17 mouse cellular contexts compared by ENCODE assay signal in the genomic region with DNA sequence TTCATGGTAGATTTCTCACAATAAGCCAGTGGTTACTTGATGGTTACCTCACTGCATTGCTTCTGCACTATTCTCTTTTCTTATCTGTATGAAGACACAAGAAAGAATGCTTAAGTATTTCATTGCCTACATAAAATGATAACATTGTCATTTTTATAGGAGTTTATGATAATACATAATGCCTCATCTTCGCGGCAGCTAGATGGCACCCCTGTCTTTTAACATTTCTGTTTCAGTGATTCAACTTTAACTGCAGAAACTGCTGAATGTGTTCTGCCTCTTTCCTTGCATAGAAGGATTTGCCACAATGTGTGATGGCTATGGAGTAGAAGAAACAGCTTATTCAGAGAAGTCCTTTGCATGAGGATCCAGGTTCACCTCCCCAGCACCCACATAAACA.
DNase-seq lines count a peak whose midpoint lies in the region; ATAC-seq and TF ChIP-seq lines count a peak whose summit lies in the region.
"Had no signal": no experiment of that assay in that cellular context is flagged by ENCODE, and none has a peak within 500 bp of the region (broad histone marks: within the 10 kb centered on the region; RNA-seq: fewer than 3 reads in every experiment).

No protein-coding gene starts in this region.

- no peaks in the 10 kb centered on the region for H3K4me1 ChIP-seq in hindbrain, postnatal 0 days (ENCODE audit: insufficient read depth, low read length)
- no peaks in the 10 kb centered on the region for H3K4me1 ChIP-seq in hindbrain, embryonic 13.5 days (replicated peaks)
- no peaks in the 10 kb centered on the region for H3K4me1 ChIP-seq in thymus, adult 2 months (replicated peaks; ENCODE audit: control insufficient read depth, insufficient read depth, low read length)
- H3K4me1 ChIP-seq: forebrain, embryonic 10.5 days; heart, embryonic 13.5 days; limb, embryonic 15.5 days had no signal

- no peak overlapping the region for H3K9ac ChIP-seq in hindbrain, postnatal 0 days (replicated peaks; ENCODE audit: low read length)
- no peak overlapping the region for H3K9ac ChIP-seq in hindbrain, embryonic 13.5 days
- H3K9ac ChIP-seq: embryonic facial prominence, embryonic 13.5 days; heart, embryonic 13.5 days; limb, embryonic 15.5 days had no signal

- H3K4me2 ChIP-seq in hindbrain, postnatal 0 days (ENCODE audit: low read depth, low read length), result no peak overlapping the region
- H3K4me2 ChIP-seq in hindbrain, embryonic 13.5 days, result no peak overlapping the region
- H3K4me2 ChIP-seq: embryonic facial prominence, embryonic 13.5 days; heart, embryonic 13.5 days; limb, embryonic 15.5 days had no signal

- no peaks in the 10 kb centered on the region for H3K36me3 ChIP-seq in hindbrain, postnatal 0 days (ENCODE audit: insufficient read depth, low read length)
- no peaks in the 10 kb centered on the region for H3K36me3 ChIP-seq in hindbrain, embryonic 13.5 days
- no peaks in the 10 kb centered on the region for H3K36me3 ChIP-seq in thymus, adult 2 months (ENCODE audit: control insufficient read depth, insufficient read depth, low read length)
- H3K36me3 ChIP-seq: embryonic facial prominence, embryonic 13.5 days; forebrain, embryonic 10.5 days; G1E; heart, embryonic 13.5 days; limb, embryonic 15.5 days had no signal

- no peaks in the 10 kb centered on the region for H3K27me3 ChIP-seq in hindbrain, postnatal 0 days (ENCODE audit: insufficient read depth, low read length)
- H3K27me3 ChIP-seq in hindbrain, embryonic 13.5 days, result no peaks in the 10 kb centered on the region
- H3K27me3 ChIP-seq in thymus, adult 2 months (ENCODE audit: control insufficient read depth, insufficient read depth, low read length), result no peaks in the 10 kb centered on the region
- H3K27me3 ChIP-seq: embryonic facial prominence, embryonic 13.5 days; heart, embryonic 13.5 days had no signal

- peak; percentile 34 for TF ChIP-seq CTCF in hindbrain, postnatal 0 days (IDR thresholded peaks at IDR 0.05; ENCODE audit: low read depth)
- TF ChIP-seq CTCF in thymus, adult 2 months (IDR thresholded peaks at IDR 0.05; ENCODE audit: borderline replicate concordance, control insufficient read depth, extremely low read depth, insufficient read depth, low read length, poor library complexity), result no peak

- intact Hi-C loops in left cerebral cortex, postnatal 25 days (cut with DNase I), result no loop called here
- intact Hi-C loops in left cerebral cortex, postnatal 4 days (cut with DNase I), result loop anchor here (5.0 kb wide), 1 partner anchor 471 kb away; no protein-coding TSS in a partner anchor

- no peak for TF ChIP-seq POLR2A in thymus, adult 2 months (IDR thresholded peaks at IDR 0.05; ENCODE audit: control insufficient read depth, extremely low read depth, insufficient read depth, low read length, poor library complexity)

- 91% methylated on average over 2 of the region's 2 CpGs for WGBS in hindbrain, postnatal 0 days
- 94% methylated on average over 2 of the region's 2 CpGs for WGBS in hindbrain, embryonic 13.5 days
- 97% methylated on average over 2 of the region's 2 CpGs for WGBS in thymus, adult 2 months

- no peak overlapping the region for H3K27ac ChIP-seq in hindbrain, postnatal 0 days
- no peak overlapping the region for H3K27ac ChIP-seq in hindbrain, embryonic 13.5 days
- no peak overlapping the region for H3K27ac ChIP-seq in thymus, adult 2 months (ENCODE audit: control insufficient read depth, insufficient read depth, low read length)
- H3K27ac ChIP-seq: embryonic facial prominence, embryonic 13.5 days; forebrain, embryonic 10.5 days; heart, embryonic 13.5 days; limb, embryonic 15.5 days had no signal

- no peak for ATAC-seq in hindbrain, postnatal 0 days
- ATAC-seq in hindbrain, embryonic 13.5 days (ENCODE audit: low FRiP score), result no peak
- ATAC-seq: inflammation-experienced regulatory T-cells, adult 6 months had no signal

- H3K4me3 ChIP-seq in hindbrain, postnatal 0 days (ENCODE audit: low read length), result no peak overlapping the region
- H3K4me3 ChIP-seq in hindbrain, embryonic 13.5 days, result no peak overlapping the region
- H3K4me3 ChIP-seq in thymus, adult 2 months (ENCODE audit: control insufficient read depth, insufficient read depth, low read length), result no peak overlapping the region
- H3K4me3 ChIP-seq: embryonic facial prominence, embryonic 13.5 days; forebrain, embryonic 10.5 days; heart, embryonic 13.5 days; limb, embryonic 15.5 days had no signal

- 0 out of 2 replicates have a peak, but pooled peaks cover 4% of the 10 kb centered on the region for H3K9me3 ChIP-seq in hindbrain, postnatal 0 days (ENCODE audit: low read length)
- H3K9me3 ChIP-seq in hindbrain, embryonic 13.5 days, result peaks cover 3% of the 10 kb centered on the region
- H3K9me3 ChIP-seq: embryonic facial prominence, embryonic 13.5 days; forebrain, embryonic 10.5 days; G1E; heart, embryonic 13.5 days; limb, embryonic 15.5 days had no signal

- DNase-seq in hindbrain, postnatal 0 days (ENCODE audit: low spot score), result peak; percentile 10
- peak; percentile 6 to 25 for DNase-seq in left cerebral cortex, postnatal 25 days (ENCODE audit: low spot score in 2 of 2)
- DNase-seq in left cerebral cortex, postnatal 4 days, result no peak
- DNase-seq in thymus, adult 2 months, result peak; percentile 8
- DNase-seq in thymus, postnatal 36 days, result no peak
- no peak for DNase-seq in frontal cortex, postnatal 14 days (ENCODE audit: low spot score in 2 of 2)
- DNase-seq: adrenal gland, adult 8-10 months; B cell, adult 2 months; cerebellum, adult 2 months; heart, postnatal 4 days had no signal

Comparison
In these comparisons a context has a peak if more than half of its experiments do, and no peak if none do; other contexts are left out.
1. DNase-seq: peak in hindbrain, postnatal 0 days (single experiment), left cerebral cortex, postnatal 25 days (2 of 2) and thymus, adult 2 months (single experiment); none in left cerebral cortex, postnatal 4 days (single experiment), thymus, postnatal 36 days (0 of 2) and frontal cortex, postnatal 14 days (0 of 2).